10 mouse cellular contexts compared by ENCODE assay signal in the genomic region with DNA sequence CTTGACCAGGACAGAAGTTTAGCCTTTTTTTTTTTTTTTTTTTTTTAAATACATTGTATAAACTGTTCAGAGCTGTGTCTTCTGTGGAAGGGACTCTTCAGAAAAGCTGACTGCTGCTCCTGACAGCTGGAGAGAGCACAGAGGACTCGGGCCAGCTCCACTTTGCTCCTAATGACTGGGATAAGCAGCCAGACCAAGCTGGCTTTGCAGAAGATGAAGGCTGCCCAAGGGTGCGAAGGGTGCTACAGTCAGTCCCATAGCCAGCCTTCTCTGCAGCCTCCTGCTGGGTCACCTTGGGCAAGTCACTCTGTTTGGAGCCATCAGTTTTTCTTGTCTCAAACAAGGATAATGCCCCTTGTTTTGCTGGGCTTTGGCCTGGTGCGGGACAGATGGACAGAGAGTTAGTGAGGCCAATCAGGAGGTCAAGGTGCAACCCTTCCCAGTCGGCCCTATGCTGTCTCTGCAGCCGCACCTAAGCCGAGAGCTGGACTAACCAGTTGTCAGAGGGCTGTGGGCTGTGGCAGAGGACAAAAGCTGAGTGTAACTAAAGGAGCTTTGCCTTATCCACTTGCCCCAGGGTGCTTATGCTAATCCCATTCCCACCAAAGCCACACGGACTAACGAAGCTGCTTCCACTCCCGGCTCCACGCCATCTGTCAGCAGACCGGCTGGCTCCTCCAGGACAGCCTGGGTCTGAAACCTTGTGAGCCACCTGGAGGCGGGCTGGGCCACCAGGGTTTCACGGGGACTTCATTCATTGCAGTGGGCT. TPM values are rescaled to one million over a fixed set of nuclear protein-coding genes. Genes with fewer than 3 reads are reported as not detected.
DNase-seq lines count a peak whose midpoint lies in the region; ATAC-seq and TF ChIP-seq lines count a peak whose summit lies in the region.
"Had no signal": no experiment of that assay in that cellular context is flagged by ENCODE, and none has a peak within 500 bp of the region (broad histone marks: within the 10 kb centered on the region; RNA-seq: fewer than 3 reads in every experiment).

No protein-coding gene starts in this region.

- no peaks in the 10 kb centered on the region for H3K4me1 ChIP-seq in ES-Bruce4 (ENCODE audit: control insufficient read depth, insufficient read depth, low read length)
- H3K4me1 ChIP-seq in forebrain, embryonic 13.5 days, result peaks cover 36% of the 10 kb centered on the region
- peaks cover 39% of the 10 kb centered on the region for H3K4me1 ChIP-seq in midbrain, embryonic 11.5 days (ENCODE audit: control insufficient read depth, insufficient read depth, low read length)
- H3K4me1 ChIP-seq in thymus, adult 2 months (replicated peaks; ENCODE audit: control insufficient read depth, insufficient read depth, low read length), result peaks cover 15% of the 10 kb centered on the region

- no peak overlapping the region for H3K4me3 ChIP-seq in ES-Bruce4 (ENCODE audit: low read depth, low read length)
- H3K4me3 ChIP-seq in forebrain, embryonic 13.5 days, result no peak overlapping the region
- H3K4me3 ChIP-seq in midbrain, embryonic 11.5 days (ENCODE audit: low read depth, low read length), result no peak overlapping the region
- H3K4me3 ChIP-seq in thymus, adult 2 months (ENCODE audit: control insufficient read depth, insufficient read depth, low read length), result no peak overlapping the region

- WGBS in forebrain, embryonic 13.5 days, result 9% methylated on average over 13 of the region's 13 CpGs
- WGBS in midbrain, embryonic 11.5 days, result 11% methylated on average over 13 of the region's 13 CpGs
- WGBS in thymus, adult 2 months, result 93% methylated on average over 13 of the region's 13 CpGs

- DNase-seq in cerebellum, adult 11 months, result peak; percentile 34
- DNase-seq in midbrain, embryonic 11.5 days (ENCODE audit: low spot score, missing footprints), result peak; percentile 94
- DNase-seq in layer of hippocampus, adult 11-12 months (ENCODE audit: low spot score), result no peak
- DNase-seq in thymus, adult 2 months, result no peak
- DNase-seq in adrenal gland, adult 8-10 months, result no peak
- DNase-seq: kidney, adult 9 months; lung, postnatal 36 days had no signal

- ATAC-seq in forebrain, embryonic 13.5 days, result peak; percentile 72
- peak; percentile 83 for ATAC-seq in midbrain, embryonic 11.5 days (ENCODE audit: low FRiP score)
- ATAC-seq in activated CD4-positive, CD25-positive, alpha-beta regulatory T cell, adult 4 months, result no peak

- TF ChIP-seq EP300 in ES-Bruce4 (IDR thresholded peaks at IDR 0.05; ENCODE audit: insufficient read depth, low read depth, low read length), result 0 out of 2 replicates have a peak, but pooled peaks have one; percentile 21

- H3K36me3 ChIP-seq in ES-Bruce4 (ENCODE audit: control insufficient read depth, insufficient read depth, low read length, poor library complexity, severe bottlenecking), result no peaks in the 10 kb centered on the region
- H3K36me3 ChIP-seq in forebrain, embryonic 13.5 days (ENCODE audit: poor library complexity, severe bottlenecking), result no peaks in the 10 kb centered on the region
- no peaks in the 10 kb centered on the region for H3K36me3 ChIP-seq in midbrain, embryonic 11.5 days (ENCODE audit: control insufficient read depth, insufficient read depth, low read length)
- H3K36me3 ChIP-seq in thymus, adult 2 months (ENCODE audit: control insufficient read depth, insufficient read depth, low read length), result no peaks in the 10 kb centered on the region

- H3K9me3 ChIP-seq in ES-Bruce4 (replicated peaks; ENCODE audit: control insufficient read depth, insufficient read depth, low read length, poor library complexity, severe bottlenecking), result no peaks in the 10 kb centered on the region
- H3K9me3 ChIP-seq in forebrain, embryonic 13.5 days (replicated peaks), result no peaks in the 10 kb centered on the region
- no peaks in the 10 kb centered on the region for H3K9me3 ChIP-seq in midbrain, embryonic 11.5 days (ENCODE audit: control insufficient read depth, low read length)

- no peaks in the 10 kb centered on the region for H3K27me3 ChIP-seq in ES-Bruce4 (ENCODE audit: control insufficient read depth, insufficient read depth, low read length, poor library complexity, severe bottlenecking)
- H3K27me3 ChIP-seq in forebrain, embryonic 13.5 days, result no peaks in the 10 kb centered on the region; the same call in 1 of the 2 replicates
- no peaks in the 10 kb centered on the region for H3K27me3 ChIP-seq in midbrain, embryonic 11.5 days (ENCODE audit: control insufficient read depth, insufficient read depth, low read length)
- H3K27me3 ChIP-seq in thymus, adult 2 months (ENCODE audit: control insufficient read depth, insufficient read depth, low read length), result no peaks in the 10 kb centered on the region

- no peak overlapping the region for H3K9ac ChIP-seq in ES-Bruce4 (ENCODE audit: low read depth, poor library complexity, severe bottlenecking)
- no peak overlapping the region for H3K9ac ChIP-seq in forebrain, embryonic 13.5 days
- H3K9ac ChIP-seq in midbrain, embryonic 11.5 days (ENCODE audit: low read length), result no peak overlapping the region

- H3K27ac ChIP-seq in ES-Bruce4 (ENCODE audit: insufficient read depth, low read length), result no peak overlapping the region
- H3K27ac ChIP-seq in forebrain, embryonic 13.5 days, result peak overlapping the region; percentile 62; the same call in 1 of the 2 replicates
- H3K27ac ChIP-seq in midbrain, embryonic 11.5 days (ENCODE audit: low read depth, low read length), result peak overlapping the region; percentile 81
- H3K27ac ChIP-seq in thymus, adult 2 months (ENCODE audit: control insufficient read depth, insufficient read depth, low read length), result no peak overlapping the region

- TF ChIP-seq CTCF in ES-Bruce4 (IDR thresholded peaks at IDR 0.05; ENCODE audit: low read depth, low read length), result no peak
- no peak for TF ChIP-seq CTCF in thymus, adult 2 months (IDR thresholded peaks at IDR 0.05; ENCODE audit: borderline replicate concordance, control insufficient read depth, extremely low read depth, insufficient read depth, low read length, poor library complexity)

- TF ChIP-seq POLR2A in ES-Bruce4 (IDR thresholded peaks at IDR 0.05; ENCODE audit: insufficient read depth, low read length), result no peak
- no peak for TF ChIP-seq POLR2A in thymus, adult 2 months (IDR thresholded peaks at IDR 0.05; ENCODE audit: control insufficient read depth, extremely low read depth, insufficient read depth, low read length, poor library complexity)

- no peak overlapping the region for H3K4me2 ChIP-seq in forebrain, embryonic 13.5 days
- no peak overlapping the region for H3K4me2 ChIP-seq in midbrain, embryonic 11.5 days

RNA-seq across cellular contexts. Expression of gene Cdcp2, which starts 31.4 kb away (rescaled TPM):
- not detected in 2 replicates for polyA plus RNA-seq in ES-Bruce4 (2011; ENCODE audit: insufficient read depth, insufficient read length, low read depth, missing spikeins)
- polyA plus RNA-seq in forebrain, embryonic 13.5 days (2015; fragmentation: Nextera tagmentation; extraction: Ambion mirVana), result not detected in 2 replicates
- polyA plus RNA-seq in midbrain, embryonic 11.5 days (2014; fragmentation: Nextera tagmentation; extraction: Ambion mirVana), result 0.11 and 0.29 TPM in 2 replicates
- polyA plus RNA-seq in activated CD4-positive, CD25-positive, alpha-beta regulatory T cell, adult 4 months (2017; shearing (Covaris generic)), result not detected
- polyA plus RNA-seq in thymus, adult 2 months (2012; rRNA removed), result 0.33 and 0.46 TPM in 2 replicates
- total RNA-seq in adrenal gland, adult 8-10 months (2022), result under 1 TPM; 0.09 to 0.14 (median 0.12) TPM

RNA-seq across cellular contexts. Expression of gene Tmem59, which starts 50.1 kb away (rescaled TPM):
- 146 and 149 TPM in 2 replicates for polyA plus RNA-seq in ES-Bruce4 (2011; ENCODE audit: insufficient read depth, insufficient read length, low read depth, missing spikeins)
- polyA plus RNA-seq in forebrain, embryonic 13.5 days (2015; fragmentation: Nextera tagmentation; extraction: Ambion mirVana), result 335 and 337 TPM in 2 replicates
- polyA plus RNA-seq in midbrain, embryonic 11.5 days (2014; fragmentation: Nextera tagmentation; extraction: Ambion mirVana), result 344 and 384 TPM in 2 replicates
- polyA plus RNA-seq in activated CD4-positive, CD25-positive, alpha-beta regulatory T cell, adult 4 months (2017; shearing (Covaris generic)), result 100 to 1,000 TPM; 376 to 381 TPM
- 167 and 194 TPM in 2 replicates for polyA plus RNA-seq in thymus, adult 2 months (2012; rRNA removed)
- 100 to 1,000 TPM; 451 to 533 (median 471) TPM for total RNA-seq in adrenal gland, adult 8-10 months (2022)

RNA-seq across cellular contexts. Expression of gene Tceanc2, which starts 50.8 kb away (rescaled TPM):
- polyA plus RNA-seq in ES-Bruce4 (2011; ENCODE audit: insufficient read depth, insufficient read length, low read depth, missing spikeins), result 15.7 and 38.3 TPM in 2 replicates
- polyA plus RNA-seq in forebrain, embryonic 13.5 days (2015; fragmentation: Nextera tagmentation; extraction: Ambion mirVana), result 38.9 and 52.3 TPM in 2 replicates
- 22.8 and 25.2 TPM in 2 replicates for polyA plus RNA-seq in midbrain, embryonic 11.5 days (2014; fragmentation: Nextera tagmentation; extraction: Ambion mirVana)
- polyA plus RNA-seq in activated CD4-positive, CD25-positive, alpha-beta regulatory T cell, adult 4 months (2017; shearing (Covaris generic)), result 10 to 100 TPM in 1 of 2 experiments, 1 to 10 TPM in 1; 9.8 to 20.5 TPM
- polyA plus RNA-seq in thymus, adult 2 months (2012; rRNA removed), result 13.8 and 14.7 TPM in 2 replicates
- total RNA-seq in adrenal gland, adult 8-10 months (2022), result 10 to 100 TPM; 23.3 to 31.5 (median 27.7) TPM

Comparison
In these comparisons a context has a peak if more than half of its experiments do, and no peak if none do; other contexts are left out.
1. H3K27ac ChIP-seq: peak in forebrain, embryonic 13.5 days (single experiment) and midbrain, embryonic 11.5 days (single experiment); none in ES-Bruce4 (single experiment) and thymus, adult 2 months (single experiment).
2. DNase-seq: peak in cerebellum, adult 11 months (single experiment) and midbrain, embryonic 11.5 days (single experiment); none in layer of hippocampus, adult 11-12 months (single experiment), thymus, adult 2 months (single experiment) and adrenal gland, adult 8-10 months (single experiment).